Mouse (Mus musculus): ENCODE measurements around the gene 4930558K02Rik.
A peak's percentile ranks its signal among the peaks of the same experiment; 100 is the strongest.

DNA sequence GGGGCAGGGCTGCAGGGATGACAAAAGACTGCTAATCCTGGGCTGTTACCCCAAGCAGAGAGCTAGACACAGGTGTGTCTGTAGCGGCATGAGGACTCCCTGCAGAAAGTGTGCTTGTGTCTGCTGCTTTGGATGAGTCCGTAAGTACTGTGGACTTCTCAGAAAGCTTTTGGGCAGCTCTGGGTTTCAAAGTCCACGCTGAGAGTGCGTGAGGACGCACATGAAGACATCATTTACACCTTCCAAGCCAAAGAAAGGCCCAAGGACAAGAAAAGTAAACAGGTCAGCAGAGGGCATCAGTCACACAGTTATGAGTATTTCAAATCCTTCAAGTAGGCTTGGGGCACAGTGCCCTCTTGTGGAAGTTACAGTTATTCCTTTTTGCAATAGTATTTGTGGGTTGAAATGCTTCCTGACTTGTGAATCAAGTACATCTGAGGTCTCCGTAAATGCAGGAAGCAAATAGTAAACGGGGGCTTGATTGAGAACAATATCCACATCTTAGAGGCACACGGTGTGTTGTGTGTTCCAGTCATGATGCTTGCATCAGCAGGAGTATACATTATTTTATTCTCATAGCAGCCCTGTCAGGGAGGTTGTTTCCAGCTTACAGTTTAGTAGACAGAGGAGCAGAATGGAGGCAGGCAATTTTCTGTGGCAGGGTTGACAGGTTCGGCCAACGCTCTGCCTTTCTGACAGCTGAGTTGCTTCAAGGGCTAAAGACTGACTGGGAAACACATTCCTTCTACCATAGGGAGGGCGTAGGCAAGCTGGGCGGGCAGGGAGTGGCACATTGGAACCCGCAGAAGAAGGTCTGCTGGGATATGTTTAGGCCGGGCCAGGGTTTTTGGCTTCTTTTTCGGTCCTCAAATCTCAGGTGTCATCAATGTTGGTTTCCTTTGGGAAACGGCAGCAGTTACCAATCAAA lies 2.9 kb downstream of the 4930558K02Rik start:
- no peak for TF ChIP-seq POLR2A (IDR thresholded peaks at IDR 0.05; ENCODE audit: low read depth, low read length)
- TF ChIP-seq CTCF (IDR thresholded peaks at IDR 0.05; ENCODE audit: borderline replicate concordance, insufficient read depth, low read length): 0 out of 2 replicates have a peak, but pooled peaks have one; percentile 15

Measured in embryonic fibroblast, embryonic 13.5 days (primary cell).